Mouse (Mus musculus): ENCODE data around the gene Esp6. TPM values are rescaled to one million over a fixed set of nuclear protein-coding genes. Genes with fewer than 3 reads are reported as not detected.

The Esp6 gene
- polyA plus RNA-seq, 1 experiment from 2014 or later: not detected

DNA sequence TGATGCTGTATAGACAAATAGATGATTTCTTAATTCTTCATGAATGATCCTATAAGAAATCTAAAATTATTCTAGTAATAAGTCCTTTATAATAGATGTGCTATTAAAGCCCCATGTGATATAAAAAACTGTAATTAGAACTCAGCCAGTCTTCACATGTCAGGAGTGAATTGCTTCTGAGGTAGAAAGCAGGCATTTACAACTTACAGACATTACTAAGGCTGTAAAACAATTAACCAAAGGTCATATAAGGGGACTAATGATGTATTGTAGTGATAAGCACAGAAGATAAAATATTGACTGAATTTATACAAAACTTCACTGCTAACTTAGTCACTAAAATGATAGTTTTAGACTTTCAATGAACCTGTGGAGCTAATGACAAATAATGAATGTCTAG lies 30.0 kb downstream of the Esp6 start:
- Histone ChIP-seq H3K36me3 (ENCODE audit: control insufficient read depth, insufficient read depth, low read length) (no peaks in the 10 kb centered on the region), H3K9ac (ENCODE audit: low read length) (no peak overlapping the region), H3K27me3 (ENCODE audit: control insufficient read depth, insufficient read depth, low read length) (no peaks in the 10 kb centered on the region), H3K4me2 (replicated peaks; ENCODE audit: low read depth) (no peak overlapping the region), H3K4me1 (replicated peaks; ENCODE audit: control insufficient read depth, insufficient read depth) (no peaks in the 10 kb centered on the region), H3K9me3 (ENCODE audit: control insufficient read depth, low read length) (no peaks in the 10 kb centered on the region), H3K27ac (replicated peaks) (no peak overlapping the region), H3K4me3 (ENCODE audit: low read depth, low read length) (no peak overlapping the region)
- DNase-seq (ENCODE audit: low spot score): no peak
- TF ChIP-seq EP300 (optimal IDR thresholded peaks at IDR 0.05) (no peak), CTCF (IDR thresholded peaks at IDR 0.05; ENCODE audit: low read depth) (no peak)
- ATAC-seq (ENCODE audit: low FRiP score, low TSS enrichment): no peak

DNA sequence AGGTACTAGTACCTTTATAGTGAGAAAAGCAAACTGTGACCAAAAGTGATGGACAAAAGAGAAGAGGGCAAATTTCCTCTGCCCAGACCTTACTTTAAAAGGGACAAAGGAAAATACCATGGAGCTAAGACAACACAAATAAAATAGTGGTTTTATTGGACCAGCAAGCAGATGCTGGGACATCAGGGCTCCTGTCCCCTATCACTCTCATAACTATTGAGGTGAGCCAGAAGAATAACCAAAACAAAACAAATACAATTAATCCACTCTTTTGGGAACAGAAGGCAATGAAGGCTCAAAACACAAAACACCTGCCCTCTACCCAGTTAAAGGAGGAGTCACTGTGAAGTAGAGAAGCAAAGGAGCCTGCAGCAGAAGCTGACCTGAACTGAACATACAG lies 37.0 kb downstream of the Esp6 start, which contains the start of gene Esp4:
Gene Esp4 (plus strand): TSS at position 301 of the 400 bp plus-strand sequence.
- H3K4me1 ChIP-seq (replicated peaks; ENCODE audit: control insufficient read depth, insufficient read depth): no peaks in the 10 kb centered on the region

More for the DNA sequence above, 37.0 kb downstream of the Esp6 start, which contains the start of gene Esp4:
- no peak for TF ChIP-seq CTCF (IDR thresholded peaks at IDR 0.05; ENCODE audit: low read depth)
- no peak for TF ChIP-seq EP300 (optimal IDR thresholded peaks at IDR 0.05)
- DNase-seq (ENCODE audit: low spot score) (no peak), ATAC-seq (ENCODE audit: low FRiP score, low TSS enrichment) (no peak)
- Histone ChIP-seq H3K9ac (ENCODE audit: low read length) (no peak within 1 kb of the TSS), H3K9me3 (ENCODE audit: control insufficient read depth, low read length) (no peaks in the 10 kb centered on the region), H3K27ac (replicated peaks) (no peak within 1 kb of the TSS), H3K4me3 (ENCODE audit: low read depth, low read length) (no peak within 1 kb of the TSS), H3K36me3 (ENCODE audit: control insufficient read depth, insufficient read depth, low read length) (no peaks in the 10 kb centered on the region), H3K4me2 (replicated peaks; ENCODE audit: low read depth) (no peak within 1 kb of the TSS), H3K27me3 (ENCODE audit: control insufficient read depth, insufficient read depth, low read length) (no peaks in the 10 kb centered on the region)

Other genes with a start within 250 kb of the Esp6 start
- gene Crisp1, start 242.3 kb upstream of the Esp6 start, polyA plus RNA-seq (2015; fragmentation: Nextera tagmentation; extraction: Ambion mirVana): 33.8 and 34.3 TPM in 2 replicates
- 0.22 TPM in 1 of 2 replicates, not detected in the other for gene Esp8, start 41.5 kb upstream of the Esp6 start, polyA plus RNA-seq (2015; fragmentation: Nextera tagmentation; extraction: Ambion mirVana)
- not detected in 2 replicates for gene Esp4, start 37.1 kb downstream of the Esp6 start, polyA plus RNA-seq (2015; fragmentation: Nextera tagmentation; extraction: Ambion mirVana)
- not detected in 2 replicates for gene Esp3, start 70.6 kb downstream of the Esp6 start, polyA plus RNA-seq (2015; fragmentation: Nextera tagmentation; extraction: Ambion mirVana)
- gene Esp1, start 165.6 kb downstream of the Esp6 start, polyA plus RNA-seq (2015; fragmentation: Nextera tagmentation; extraction: Ambion mirVana): not detected in 2 replicates
- gene Crisp2, start 245.5 kb downstream of the Esp6 start, polyA plus RNA-seq (2015; fragmentation: Nextera tagmentation; extraction: Ambion mirVana): not detected in 2 replicates
- gene Rhag, start 249.6 kb downstream of the Esp6 start, polyA plus RNA-seq (2015; fragmentation: Nextera tagmentation; extraction: Ambion mirVana): 0.15 and 0.16 TPM in 2 replicates

All from stomach, postnatal 0 days (tissue).